Mouse (Mus musculus) stomach, embryonic 14.5 days (tissue): ENCODE data around the gene Ralgps2. TPM values are rescaled to one million over a fixed set of nuclear protein-coding genes. Genes with fewer than 3 reads are reported as not detected.

Experiments used
- ATAC-seq: fragments of 200-750 bp; cut with Nextera tagmentation; 2 replicates; pipeline ENCODE4 v1.8.0; 2017; ENCODE audit warnings: low read depth, moderate TSS enrichment; ENCODE audit not compliant: insufficient number of reproducible peaks, insufficient read depth, low FRiP score
- H3K27ac ChIP-seq: fragments of 300-500 bp; sonication (generic); 2 replicates; pipeline ENCODE4 v1.5.1; 2014; ENCODE audit warnings: mild to moderate bottlenecking, low read length, moderate library complexity, mixed read lengths
- H3K27me3 ChIP-seq: fragments of 300-500 bp; sonication (generic); 2 replicates; pipeline ENCODE4 v1.6.1; 2014; ENCODE audit warnings: low read length, control low read depth, mixed read lengths; ENCODE audit not compliant: control insufficient read depth, insufficient read depth
- H3K36me3 ChIP-seq: fragments of 300-500 bp; sonication (generic); 2 replicates; pipeline ENCODE4 v1.6.1; 2014; ENCODE audit warnings: mild to moderate bottlenecking, control low read depth, low read length, moderate library complexity, mixed read lengths; ENCODE audit not compliant: control insufficient read depth, insufficient read depth
- H3K4me1 ChIP-seq: fragments of 300-500 bp; sonication (generic); 2 replicates; pipeline ENCODE4 v1.6.1; 2014; ENCODE audit warnings: low read length, control low read depth, mixed read lengths; ENCODE audit not compliant: control insufficient read depth, insufficient read depth
- H3K4me2 ChIP-seq: fragments of 300-500 bp; sonication (generic); replicated peaks from 2 replicates; pipeline ENCODE4 v1.6.1; 2014; ENCODE audit warnings: low read depth, low read length, control low read depth
- H3K4me3 ChIP-seq: fragments of 300-500 bp; sonication (generic); 2 replicates; pipeline ENCODE4 v1.5.1; 2014; ENCODE audit warnings: low read depth, low read length, control low read depth
- H3K9ac ChIP-seq: fragments of 300-500 bp; sonication (generic); replicated peaks from 2 replicates; pipeline ENCODE4 v1.6.1; 2014; ENCODE audit warnings: low read depth, mild to moderate bottlenecking, control low read depth, low read length, moderate library complexity, mixed read lengths
- H3K9me3 ChIP-seq: fragments of 300-500 bp; sonication (generic); 2 replicates; pipeline ENCODE4 v1.6.1; 2016; ENCODE audit warnings: low read depth, low read length, control low read depth; ENCODE audit not compliant: control insufficient read depth
- WGBS: fragments of 180-500 bp; shearing (Covaris S2); extraction: QIAGEN DNeasy Blood & Tissue Kit; methylation state at CpG from one replicate; pipeline ENCODE4 v1.1.7; 2014; 5-methylcytosine and 5-hydroxymethylcytosine counted together
- polyA plus RNA-seq: library from polyadenylated mRNA; unstranded; fragments of >200 nt; fragmentation: Nextera tagmentation; extraction: Ambion mirVana; gene quantifications from 2 replicates; pipeline ENCODE4 v1.2.1, GENCODE M21; 2014

The Ralgps2 gene
- polyA plus RNA-seq, 1 experiment from 2014 or later: 55.1 TPM

- Histone ChIP-seq H3K36me3 (peaks cover 4% of the 10 kb centered on the region; the same call in 1 of the 2 replicates), H3K9ac (no peak overlapping the region), H3K9me3 (no peaks in the 10 kb centered on the region), H3K4me2 (no peak overlapping the region), H3K27ac (no peak overlapping the region), H3K27me3 (no peaks in the 10 kb centered on the region), H3K4me3 (no peak overlapping the region), H3K4me1 (no peaks in the 10 kb centered on the region)
- WGBS: 68% methylated on average over 2 of the region's 2 CpGs
- no peak for ATAC-seq
Measured at GRCm38 (mm10) chr1:156905660-156906059, 33.8 kb downstream of the Ralgps2 start.

GRCm38 (mm10) chr1:156903899-156904298 is 35.5 kb downstream of the Ralgps2 start:
- WGBS: 97% methylated on average over 3 of the region's 3 CpGs
- no peak overlapping the region for H3K27ac ChIP-seq
- H3K9me3 ChIP-seq: no peaks in the 10 kb centered on the region
- no peaks in the 10 kb centered on the region for H3K4me1 ChIP-seq
- H3K4me2 ChIP-seq: no peak overlapping the region
- H3K27me3 ChIP-seq: no peaks in the 10 kb centered on the region
- no peak overlapping the region for H3K4me3 ChIP-seq
- H3K9ac ChIP-seq: no peak overlapping the region
- H3K36me3 ChIP-seq: peaks cover 4% of the 10 kb centered on the region; the same call in 1 of the 2 replicates
- ATAC-seq: no peak

- H3K4me3 ChIP-seq: no peak overlapping the region
- H3K4me2 ChIP-seq: no peak overlapping the region
- WGBS: 86% methylated on average over 6 of the region's 6 CpGs
- H3K36me3 ChIP-seq: no peaks in the 10 kb centered on the region
- no peak overlapping the region for H3K9ac ChIP-seq
- no peaks in the 10 kb centered on the region for H3K27me3 ChIP-seq
- H3K27ac ChIP-seq: no peak overlapping the region
- no peak for ATAC-seq
- no peaks in the 10 kb centered on the region for H3K9me3 ChIP-seq
- H3K4me1 ChIP-seq: no peaks in the 10 kb centered on the region
Measured at GRCm38 (mm10) chr1:156901689-156902088, 37.7 kb downstream of the Ralgps2 start.

- Histone ChIP-seq H3K9me3 (no peaks in the 10 kb centered on the region), H3K4me3 (no peak overlapping the region), H3K36me3 (0 out of 2 replicates have a peak, but pooled peaks cover under 1% of the 10 kb centered on the region), H3K4me1 (no peaks in the 10 kb centered on the region), H3K27ac (no peak overlapping the region), H3K27me3 (no peaks in the 10 kb centered on the region), H3K4me2 (no peak overlapping the region), H3K9ac (no peak overlapping the region)
- no peak for ATAC-seq
- 96% methylated on average over 4 of the region's 4 CpGs for WGBS
Measured at GRCm38 (mm10) chr1:156891561-156891960, 47.9 kb downstream of the Ralgps2 start.

GRCm38 (mm10) chr1:156888830-156889229 is 50.6 kb downstream of the Ralgps2 start:
- no peak overlapping the region for H3K9ac ChIP-seq
- 84% methylated on average over 4 of the region's 4 CpGs for WGBS
- H3K4me1 ChIP-seq: no peaks in the 10 kb centered on the region
- H3K27me3 ChIP-seq: no peaks in the 10 kb centered on the region
- H3K9me3 ChIP-seq: no peaks in the 10 kb centered on the region
- H3K4me3 ChIP-seq: no peak overlapping the region
- H3K27ac ChIP-seq: no peak overlapping the region
- ATAC-seq: no peak
- no peak overlapping the region for H3K4me2 ChIP-seq
- 0 out of 2 replicates have a peak, but pooled peaks cover 2% of the 10 kb centered on the region for H3K36me3 ChIP-seq

GRCm38 (mm10) chr1:156885879-156886278 is 53.5 kb downstream of the Ralgps2 start:
- Histone ChIP-seq H3K4me3 (no peak overlapping the region), H3K4me1 (no peaks in the 10 kb centered on the region), H3K27ac (no peak overlapping the region), H3K4me2 (no peak overlapping the region), H3K36me3 (0 out of 2 replicates have a peak, but pooled peaks cover 2% of the 10 kb centered on the region), H3K9me3 (no peaks in the 10 kb centered on the region), H3K9ac (no peak overlapping the region), H3K27me3 (no peaks in the 10 kb centered on the region)
- 91% methylated on average over 2 of the region's 2 CpGs for WGBS
- ATAC-seq: no peak

- Histone ChIP-seq H3K27ac (no peak overlapping the region), H3K27me3 (no peaks in the 10 kb centered on the region), H3K9me3 (no peaks in the 10 kb centered on the region), H3K36me3 (0 out of 2 replicates have a peak, but pooled peaks cover 2% of the 10 kb centered on the region), H3K4me2 (no peak overlapping the region), H3K4me1 (no peaks in the 10 kb centered on the region), H3K9ac (no peak overlapping the region), H3K4me3 (no peak overlapping the region)
- WGBS: 65% methylated on average over 2 of the region's 2 CpGs
- no peak for ATAC-seq
Measured at GRCm38 (mm10) chr1:156884782-156885181, 54.6 kb downstream of the Ralgps2 start.

- no peak for ATAC-seq
- Histone ChIP-seq H3K4me1 (0 out of 2 replicates have a peak, but pooled peaks cover 3% of the 10 kb centered on the region), H3K9ac (no peak overlapping the region), H3K4me3 (no peak overlapping the region), H3K27me3 (no peaks in the 10 kb centered on the region), H3K4me2 (no peak overlapping the region), H3K27ac (no peak overlapping the region), H3K36me3 (no peaks in the 10 kb centered on the region; the same call in 1 of the 2 replicates), H3K9me3 (no peaks in the 10 kb centered on the region)
- whole genome bisulfite sequencing: 65% methylated on average over 4 of the region's 4 CpGs
Measured at GRCm38 (mm10) chr1:156870616-156871015, 68.8 kb downstream of the Ralgps2 start.

- 83% methylated on average over 5 of the region's 5 CpGs for WGBS
- Histone ChIP-seq H3K4me2 (no peak overlapping the region), H3K27ac (no peak overlapping the region), H3K4me3 (no peak overlapping the region), H3K27me3 (no peaks in the 10 kb centered on the region), H3K9ac (no peak overlapping the region), H3K36me3 (no peaks in the 10 kb centered on the region; the same call in 1 of the 2 replicates), H3K9me3 (no peaks in the 10 kb centered on the region), H3K4me1 (0 out of 2 replicates have a peak, but pooled peaks cover 3% of the 10 kb centered on the region)
- no peak for ATAC-seq
Measured at GRCm38 (mm10) chr1:156870028-156870427, 69.4 kb downstream of the Ralgps2 start.
